Mouse (Mus musculus): ENCODE measurements around the gene Tenm4. TPM values are rescaled to one million over a fixed set of nuclear protein-coding genes. Genes with fewer than 3 reads are reported as not detected.

Tenm4 gene
- polyA plus RNA-seq, 1 experiment from 2014 or later = 4.6 TPM

DNA sequence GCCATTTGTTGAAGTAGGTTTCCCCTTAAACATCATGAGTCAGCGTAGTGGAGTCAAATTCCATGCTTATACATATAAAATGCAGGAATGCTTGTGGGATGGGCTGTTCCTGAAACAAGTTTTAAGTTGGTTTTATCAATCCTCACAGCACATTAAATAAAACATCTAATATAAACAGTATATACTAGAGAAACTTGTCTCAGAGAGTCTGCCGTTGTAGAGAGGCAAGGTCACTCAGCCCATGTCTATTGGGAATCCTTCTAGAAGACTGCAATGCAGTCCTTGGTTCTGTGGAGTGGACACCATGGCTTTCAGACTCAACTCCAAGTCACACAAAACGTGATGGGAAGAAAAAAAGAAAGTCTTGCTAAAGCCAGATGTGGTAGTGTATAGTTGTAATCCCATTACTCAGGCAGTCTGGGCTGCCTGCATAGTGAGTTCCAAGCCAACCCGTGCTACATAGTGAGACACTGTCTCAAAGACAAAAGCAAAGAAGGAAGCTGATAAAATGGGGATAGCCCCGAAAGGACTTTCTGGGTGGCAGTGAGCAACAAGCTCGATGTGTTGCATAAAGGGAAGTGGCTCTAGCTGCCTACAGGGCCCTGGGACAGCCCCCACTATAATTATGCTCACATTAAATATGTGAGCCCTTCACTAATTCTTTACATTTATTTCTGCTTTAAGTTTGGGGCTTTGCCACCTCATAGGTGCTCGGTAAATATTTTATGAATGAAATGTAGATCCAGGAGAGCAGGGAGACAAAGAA lies 707.6 kb downstream of the Tenm4 start:
- H3K27ac ChIP-seq (ENCODE audit: low read depth, low read length) = no peak overlapping the region
- no peaks in the 10 kb centered on the region for H3K4me1 ChIP-seq (replicated peaks; ENCODE audit: control insufficient read depth, insufficient read depth, low read length)
- H3K4me2 ChIP-seq (replicated peaks; ENCODE audit: low read depth) = no peak overlapping the region
- ATAC-seq = no peak
- WGBS = 75% methylated on average over 7 of the region's 7 CpGs
- H3K9me3 ChIP-seq (ENCODE audit: control insufficient read depth) = no peaks in the 10 kb centered on the region
- no peak overlapping the region for H3K9ac ChIP-seq (ENCODE audit: low read depth, low read length)
- H3K4me3 ChIP-seq (ENCODE audit: low read depth, low read length) = no peak overlapping the region
- H3K36me3 ChIP-seq (ENCODE audit: control insufficient read depth, insufficient read depth) = no peaks in the 10 kb centered on the region
- no peak for TF ChIP-seq CTCF (IDR thresholded peaks at IDR 0.05; ENCODE audit: low read depth)
- H3K27me3 ChIP-seq (replicated peaks; ENCODE audit: control insufficient read depth, insufficient read depth, low read length) = no peaks in the 10 kb centered on the region

DNA sequence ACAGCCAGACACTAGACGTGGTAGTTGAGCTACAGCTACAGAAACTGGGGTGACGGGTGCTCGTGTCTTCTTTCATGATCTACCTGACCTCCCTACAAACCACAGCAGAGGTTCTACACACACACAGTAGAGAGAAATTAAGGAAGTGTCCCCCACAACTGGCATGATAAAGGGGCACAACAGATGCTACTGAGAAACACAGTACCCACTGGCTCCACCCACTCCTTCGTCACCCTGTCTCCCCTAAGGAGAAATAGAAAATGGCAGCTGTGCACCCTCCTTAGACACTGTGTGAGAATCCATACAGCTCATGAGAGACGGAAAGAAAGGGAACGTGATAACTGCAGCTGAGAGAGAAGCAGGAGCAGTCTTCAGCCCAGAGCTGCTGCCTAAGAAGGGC lies 708.5 kb downstream of the Tenm4 start:
- no peak overlapping the region for H3K4me3 ChIP-seq (ENCODE audit: low read depth, low read length)
- H3K9ac ChIP-seq (ENCODE audit: low read depth, low read length) = no peak overlapping the region
- no peak overlapping the region for H3K27ac ChIP-seq (ENCODE audit: low read depth, low read length)
- H3K4me1 ChIP-seq (replicated peaks; ENCODE audit: control insufficient read depth, insufficient read depth, low read length) = no peaks in the 10 kb centered on the region
- H3K36me3 ChIP-seq (ENCODE audit: control insufficient read depth, insufficient read depth) = no peaks in the 10 kb centered on the region
- no peak overlapping the region for H3K4me2 ChIP-seq (replicated peaks; ENCODE audit: low read depth)
- no peak for ATAC-seq
- WGBS = 95% methylated on average over 6 of the region's 6 CpGs
- no peaks in the 10 kb centered on the region for H3K9me3 ChIP-seq (ENCODE audit: control insufficient read depth)
- no peak for TF ChIP-seq CTCF (IDR thresholded peaks at IDR 0.05; ENCODE audit: low read depth)
- no peaks in the 10 kb centered on the region for H3K27me3 ChIP-seq (replicated peaks; ENCODE audit: control insufficient read depth, insufficient read depth, low read length)

DNA sequence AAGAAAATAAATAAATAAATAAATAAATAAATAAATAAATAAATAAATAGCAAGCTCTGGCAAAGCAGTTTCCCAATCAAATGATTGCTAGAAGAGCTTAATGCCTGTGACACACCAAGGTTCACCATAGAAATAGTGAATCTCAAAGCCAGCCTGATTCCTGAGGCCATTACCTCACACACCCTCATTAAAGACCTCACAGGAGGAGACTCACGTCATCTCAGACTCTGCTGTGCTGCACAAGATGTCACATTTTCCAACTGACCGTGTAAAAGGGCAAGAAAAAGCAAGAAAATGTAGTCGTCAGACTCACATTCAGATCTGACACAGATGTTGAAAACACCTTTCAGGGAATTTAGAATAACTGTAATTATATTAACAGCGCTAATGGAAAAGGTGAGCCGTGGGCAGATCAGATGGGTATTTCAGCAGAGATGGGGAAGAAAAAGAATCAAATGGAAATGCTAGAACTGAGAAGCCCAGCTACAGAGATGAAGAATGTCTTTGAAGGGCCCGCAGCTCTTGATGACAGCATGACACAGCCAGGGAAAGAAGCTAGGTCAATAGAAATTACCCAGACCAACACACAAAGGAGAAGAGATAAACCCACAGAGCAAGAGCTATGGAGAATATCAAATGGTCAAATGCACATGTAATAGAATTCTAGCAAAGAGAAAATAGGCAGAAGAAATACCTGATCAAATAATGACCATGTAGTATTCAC lies 709.3 kb downstream of the Tenm4 start:
- H3K36me3 ChIP-seq (ENCODE audit: control insufficient read depth, insufficient read depth) = no peaks in the 10 kb centered on the region
- H3K27ac ChIP-seq (ENCODE audit: low read depth, low read length) = no peak overlapping the region
- H3K9ac ChIP-seq (ENCODE audit: low read depth, low read length) = no peak overlapping the region
- H3K4me3 ChIP-seq (ENCODE audit: low read depth, low read length) = no peak overlapping the region
- no peak for ATAC-seq
- H3K9me3 ChIP-seq (ENCODE audit: control insufficient read depth) = no peaks in the 10 kb centered on the region
- no peak overlapping the region for H3K4me2 ChIP-seq (replicated peaks; ENCODE audit: low read depth)
- TF ChIP-seq CTCF (IDR thresholded peaks at IDR 0.05; ENCODE audit: low read depth) = no peak
- 91% methylated on average over 6 of the region's 6 CpGs for WGBS
- no peaks in the 10 kb centered on the region for H3K27me3 ChIP-seq (replicated peaks; ENCODE audit: control insufficient read depth, insufficient read depth, low read length)
- H3K4me1 ChIP-seq (replicated peaks; ENCODE audit: control insufficient read depth, insufficient read depth, low read length) = no peaks in the 10 kb centered on the region

DNA sequence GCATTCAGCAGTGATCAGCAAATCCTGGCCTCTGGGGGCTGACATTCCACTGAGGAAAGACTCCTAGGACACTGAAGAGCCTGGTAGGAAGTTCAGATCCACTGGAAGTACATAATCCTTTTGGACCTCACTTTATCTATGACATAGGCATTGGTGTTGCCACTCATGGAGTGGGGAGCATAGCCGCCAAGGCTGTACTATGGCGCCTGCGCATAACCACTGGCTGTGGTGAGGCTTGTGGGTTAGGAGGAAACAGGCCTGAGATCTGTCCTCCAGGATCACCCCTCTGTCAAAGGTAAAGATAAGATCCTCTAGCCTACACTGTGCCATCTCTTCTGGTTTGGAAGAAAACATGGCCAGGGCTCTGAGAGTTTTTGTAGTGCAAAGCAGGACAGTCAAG lies 712.3 kb downstream of the Tenm4 start:
- WGBS = 95% methylated on average over 3 of the region's 3 CpGs
- no peak for TF ChIP-seq CTCF (IDR thresholded peaks at IDR 0.05; ENCODE audit: low read depth)
- no peak for ATAC-seq

DNA sequence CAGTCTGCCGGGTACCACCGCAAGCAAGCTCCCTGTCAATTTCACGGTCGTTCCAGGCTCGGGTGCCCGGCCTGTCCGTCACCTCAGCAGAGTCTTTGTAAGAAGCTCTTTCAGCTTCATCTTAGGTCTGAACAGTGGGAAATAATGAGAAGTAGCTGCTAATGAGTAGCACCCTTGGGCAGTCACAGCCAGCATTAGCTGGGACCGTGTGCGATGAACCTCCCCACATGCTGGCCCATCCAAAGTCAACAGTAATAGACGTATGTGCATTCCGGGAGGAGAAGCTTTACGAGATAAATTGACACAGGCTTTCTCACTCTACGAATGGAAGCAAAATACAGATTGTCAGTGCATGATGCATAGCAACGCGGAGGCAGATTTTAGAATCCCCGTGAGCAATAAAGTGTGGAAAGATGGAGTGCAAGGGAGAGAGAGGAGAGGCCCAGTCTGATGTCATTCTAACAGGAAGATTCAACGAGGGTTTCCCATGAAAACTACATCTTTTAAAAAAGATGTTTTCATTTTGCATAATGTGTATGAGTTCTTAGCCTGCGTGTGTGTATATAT lies 716.1 kb downstream of the Tenm4 start:
- ATAC-seq = no peak
- WGBS = 81% methylated on average over 18 of the region's 18 CpGs
- Histone ChIP-seq H3K9me3 (ENCODE audit: control insufficient read depth) (no peaks in the 10 kb centered on the region), H3K27ac (ENCODE audit: low read depth, low read length) (no peak overlapping the region), H3K4me1 (replicated peaks; ENCODE audit: control insufficient read depth, insufficient read depth, low read length) (no peaks in the 10 kb centered on the region), H3K9ac (ENCODE audit: low read depth, low read length) (no peak overlapping the region), H3K36me3 (ENCODE audit: control insufficient read depth, insufficient read depth) (no peaks in the 10 kb centered on the region), H3K27me3 (replicated peaks; ENCODE audit: control insufficient read depth, insufficient read depth, low read length) (no peaks in the 10 kb centered on the region), H3K4me3 (ENCODE audit: low read depth, low read length) (no peak overlapping the region), H3K4me2 (replicated peaks; ENCODE audit: low read depth) (no peak overlapping the region)
- no peak for TF ChIP-seq CTCF (IDR thresholded peaks at IDR 0.05; ENCODE audit: low read depth)

More for the DNA sequence above, 712.3 kb downstream of the Tenm4 start:
- Histone ChIP-seq H3K4me2 (replicated peaks; ENCODE audit: low read depth) (no peak overlapping the region), H3K4me1 (replicated peaks; ENCODE audit: control insufficient read depth, insufficient read depth, low read length) (no peaks in the 10 kb centered on the region), H3K27ac (ENCODE audit: low read depth, low read length) (no peak overlapping the region), H3K9me3 (ENCODE audit: control insufficient read depth) (no peaks in the 10 kb centered on the region), H3K27me3 (replicated peaks; ENCODE audit: control insufficient read depth, insufficient read depth, low read length) (no peaks in the 10 kb centered on the region), H3K4me3 (ENCODE audit: low read depth, low read length) (no peak overlapping the region), H3K36me3 (ENCODE audit: control insufficient read depth, insufficient read depth) (no peaks in the 10 kb centered on the region), H3K9ac (ENCODE audit: low read depth, low read length) (no peak overlapping the region)
